In genomic region chr15:88978281-88979137, GRCm38 (mm10) we compare ENCODE assay signal across 10 mouse cellular contexts. TPM values are rescaled to one million over a fixed set of nuclear protein-coding genes. Genes with fewer than 3 reads are reported as not detected.
A peak's percentile ranks its signal among the peaks of the same experiment; 100 is the strongest.
DNase-seq lines count a peak whose midpoint lies in the region; ATAC-seq and TF ChIP-seq lines count a peak whose summit lies in the region.
"Had no signal": no experiment of that assay in that cellular context is flagged by ENCODE, and none has a peak within 500 bp of the region (broad histone marks: within the 10 kb centered on the region; RNA-seq: fewer than 3 reads in every experiment).

Gene Mlc1, minus strand, starts transcription at chr15:88979007.

- no peak for TF ChIP-seq POLR2A in testis, adult 2 months (IDR thresholded peaks at IDR 0.05; ENCODE audit: control insufficient read depth, low read depth, low read length)
- TF ChIP-seq POLR2A in lung, adult 2 months (IDR thresholded peaks at IDR 0.05; ENCODE audit: borderline replicate concordance, extremely low read depth, low read depth, low read length) = peak; percentile 15; the same call in 1 of the 2 replicates
- no peak for TF ChIP-seq POLR2A in olfactory bulb, adult 2 months (IDR thresholded peaks at IDR 0.05; ENCODE audit: insufficient read depth, low read depth, low read length)

- TF ChIP-seq CTCF in testis, adult 2 months (IDR thresholded peaks at IDR 0.05; ENCODE audit: control insufficient read depth, insufficient read depth, insufficient replicate concordance, low read depth, low read length) = no peak
- no peak for TF ChIP-seq CTCF in lung, adult 2 months (IDR thresholded peaks at IDR 0.05; ENCODE audit: insufficient read depth, low read length)
- TF ChIP-seq CTCF in olfactory bulb, adult 2 months (IDR thresholded peaks at IDR 0.05; ENCODE audit: insufficient read depth, low read depth, low read length) = no peak

- peaks cover 14% of the 10 kb centered on the region for H3K36me3 ChIP-seq in testis, adult 2 months (ENCODE audit: control insufficient read depth, insufficient read depth, low read length)
- no peaks in the 10 kb centered on the region for H3K36me3 ChIP-seq in hindbrain, embryonic 15.5 days
- no peaks in the 10 kb centered on the region for H3K36me3 ChIP-seq in limb, embryonic 10.5 days

- peak within 1 kb of the TSS; percentile 60 for H3K4me3 ChIP-seq in testis, adult 2 months (ENCODE audit: control insufficient read depth, low read depth, low read length)
- peak within 1 kb of the TSS; percentile 17 for H3K4me3 ChIP-seq in hindbrain, embryonic 15.5 days
- peak within 1 kb of the TSS; percentile 58 for H3K4me3 ChIP-seq in lung, adult 2 months (replicated peaks; ENCODE audit: extremely low read depth, low read depth, low read length)
- peak within 1 kb of the TSS; percentile 19; the same call in 1 of the 2 replicates for H3K4me3 ChIP-seq in olfactory bulb, adult 2 months (ENCODE audit: insufficient read depth, low read depth, low read length)
- no peak within 1 kb of the TSS for H3K4me3 ChIP-seq in limb, embryonic 10.5 days

- H3K9ac ChIP-seq in hindbrain, embryonic 15.5 days = no peak within 1 kb of the TSS

- no peaks in the 10 kb centered on the region for H3K27me3 ChIP-seq in testis, adult 2 months (ENCODE audit: control insufficient read depth, insufficient read depth, low read length)
- no peaks in the 10 kb centered on the region for H3K27me3 ChIP-seq in hindbrain, embryonic 15.5 days
- no peaks in the 10 kb centered on the region for H3K27me3 ChIP-seq in limb, embryonic 10.5 days (ENCODE audit: low read depth, poor library complexity, severe bottlenecking)

- H3K4me1 ChIP-seq in testis, adult 2 months (ENCODE audit: control insufficient read depth, insufficient read depth, low read length) = peaks cover 4% of the 10 kb centered on the region
- H3K4me1 ChIP-seq in hindbrain, embryonic 15.5 days (replicated peaks) = no peaks in the 10 kb centered on the region
- H3K4me1 ChIP-seq in lung, adult 2 months (ENCODE audit: control insufficient read depth, insufficient read depth, low read length) = no peaks in the 10 kb centered on the region
- peaks cover 10% of the 10 kb centered on the region for H3K4me1 ChIP-seq in olfactory bulb, adult 2 months (ENCODE audit: control insufficient read depth, insufficient read depth, low read length)
- H3K4me1 ChIP-seq in limb, embryonic 10.5 days = no peaks in the 10 kb centered on the region

- H3K9me3 ChIP-seq in hindbrain, embryonic 15.5 days = no peaks in the 10 kb centered on the region
- no peaks in the 10 kb centered on the region for H3K9me3 ChIP-seq in limb, embryonic 10.5 days (replicated peaks)

- H3K4me2 ChIP-seq in hindbrain, embryonic 15.5 days = peak within 1 kb of the TSS; percentile 33

- 7% methylated on average over 10 of the region's 10 CpGs for WGBS in hindbrain, embryonic 15.5 days
- 68% methylated on average over 10 of the region's 10 CpGs for WGBS in lung, adult 2 months
- 38% methylated on average over 10 of the region's 10 CpGs for WGBS in olfactory bulb, adult 2 months
- WGBS in limb, embryonic 10.5 days = 84% methylated on average over 10 of the region's 10 CpGs

- no peak for DNase-seq in testis, postnatal 10 days (ENCODE audit: low spot score)
- peak; percentile 44 for DNase-seq in lung, adult 2 months
- no peak for DNase-seq in heart, adult 8-10 months (ENCODE audit: low spot score)
- no peak for DNase-seq in urinary bladder, postnatal 4 days (ENCODE audit: low spot score in 2 of 2)
- DNase-seq in limb, embryonic 10.5 days (ENCODE audit: low spot score) = no peak

- ATAC-seq in hindbrain, embryonic 15.5 days (ENCODE audit: low FRiP score, low read depth) = peak; percentile 91

- no peak within 1 kb of the TSS for H3K27ac ChIP-seq in testis, adult 2 months (ENCODE audit: control insufficient read depth, insufficient read depth, low read depth, low read length)
- peak within 1 kb of the TSS; percentile 74 for H3K27ac ChIP-seq in hindbrain, embryonic 15.5 days (replicated peaks)
- peak within 1 kb of the TSS; percentile 82 for H3K27ac ChIP-seq in olfactory bulb, adult 2 months (ENCODE audit: insufficient read depth, low read depth, low read length)
- no peak within 1 kb of the TSS for H3K27ac ChIP-seq in limb, embryonic 10.5 days

RNA-seq across cellular contexts. Expression of gene Mlc1, which starts in this region (rescaled TPM):
- polyA plus RNA-seq in testis, adult 2 months (2012; rRNA removed) = 51.1 and 56.3 TPM in 2 replicates
- polyA plus RNA-seq in hindbrain, embryonic 15.5 days (2015; fragmentation: Nextera tagmentation; extraction: Ambion mirVana) = 26.5 and 31.0 TPM in 2 replicates
- 29.5 and 30.2 TPM in 2 replicates for polyA plus RNA-seq in lung, adult 2 months (2012; rRNA removed)
- not detected in 2 replicates for polyA plus RNA-seq in olfactory bulb, adult 2 months (2012; ENCODE audit: insufficient read depth, insufficient read length, low replicate concordance, missing spikeins)
- total RNA-seq in heart, adult 8-10 months (2022) = not detected
- polyA plus RNA-seq in limb, embryonic 10.5 days (2016; fragmentation: Nextera tagmentation; extraction: Ambion mirVana) = not detected in 2 replicates
- total RNA-seq: liver, adult 2 months had no signal
- polyA plus RNA-seq: heart, embryonic 14.5 days; liver, adult 2 months had no signal

Comparison
In these comparisons a context has a peak if more than half of its experiments do, and no peak if none do; other contexts are left out.
1. H3K27ac ChIP-seq: peak in hindbrain, embryonic 15.5 days (single experiment) and olfactory bulb, adult 2 months (single experiment); none in testis, adult 2 months (single experiment) and limb, embryonic 10.5 days (single experiment).